Mouse (Mus musculus) layer of hippocampus, adult 2 months (tissue): Measurements from ENCODE around the gene Dcun1d2. TPM values are rescaled to one million over a fixed set of nuclear protein-coding genes. Genes with fewer than 3 reads are reported as not detected.

Experiments used
- DNase-seq, 2 experiments: peaks; one replicate each; pipeline ENCODE4 v3.0.0; 2022; ENCODE audit warnings: low spot score in 2 of 2
- H3K27ac ChIP-seq: fragments of 200-600 bp; 2 replicates; pipeline ENCODE4 v1.8.1; 2022
- H3K4me3 ChIP-seq: fragments of 200-600 bp; 2 replicates; pipeline ENCODE4 v1.8.1; 2022; ENCODE audit warnings: mild to moderate bottlenecking
- CTCF ChIP-seq: fragments of 200-600 bp; conservative IDR thresholded peaks from 2 replicates; pipeline ENCODE4 v1.8.1; 2022; ENCODE audit warnings: antibody characterized with exemption, mild to moderate bottlenecking, moderate library complexity
- total RNA-seq, 2 experiments: library from RNA; stranded (reverse); gene quantifications; 2 replicates each; pipeline ENCODE4 v1.2.3; 2021

Gene Dcun1d2
- total RNA-seq, 2 experiments from 2014 or later, result 36.4 to 40.1 TPM

DNA sequence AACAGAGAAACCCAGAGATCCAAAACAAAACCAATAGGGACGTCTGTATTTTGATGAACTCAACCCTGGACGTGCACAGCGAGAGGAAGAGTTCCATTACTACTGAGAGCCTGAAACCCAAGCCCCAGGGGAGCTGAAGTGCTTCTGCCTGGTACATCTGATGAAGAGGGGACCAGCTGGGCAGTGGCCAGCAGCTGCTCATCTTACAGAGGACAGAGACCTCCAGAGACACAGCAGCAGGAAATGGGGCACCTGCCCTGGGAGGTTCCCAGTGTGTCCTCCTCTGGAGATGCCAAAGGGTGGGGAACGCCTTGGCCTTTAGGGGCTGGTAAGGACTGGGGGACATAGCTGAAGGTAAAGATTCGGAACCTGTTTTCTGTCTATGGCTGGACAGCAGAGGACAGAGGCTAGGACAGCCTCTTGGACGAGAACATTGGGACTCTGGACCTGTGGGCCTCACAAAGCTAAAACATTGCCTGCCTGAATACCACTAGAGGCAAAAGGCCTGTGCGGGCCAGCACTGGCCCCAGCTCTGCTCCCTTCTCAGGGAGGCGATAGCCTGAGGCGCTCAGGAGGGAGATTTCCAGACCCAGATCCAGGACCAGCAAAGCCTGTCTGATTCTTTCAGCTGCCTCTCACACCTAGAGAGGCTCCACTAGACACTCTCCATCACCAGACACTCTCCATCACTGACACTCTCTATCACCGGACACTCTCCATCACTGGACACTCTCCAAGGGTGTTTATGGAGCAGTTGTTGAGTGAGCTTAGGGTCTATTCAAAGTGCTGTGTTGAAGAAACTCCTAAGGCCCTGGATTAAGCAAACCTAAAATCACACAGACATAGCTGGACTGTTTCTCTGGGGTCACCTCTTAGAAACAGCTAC is 44.7 kb downstream of the Dcun1d2 start:
- no peak for DNase-seq
- H3K27ac ChIP-seq, result no peak overlapping the region
- no peak for TF ChIP-seq CTCF
- H3K4me3 ChIP-seq, result no peak overlapping the region

DNA sequence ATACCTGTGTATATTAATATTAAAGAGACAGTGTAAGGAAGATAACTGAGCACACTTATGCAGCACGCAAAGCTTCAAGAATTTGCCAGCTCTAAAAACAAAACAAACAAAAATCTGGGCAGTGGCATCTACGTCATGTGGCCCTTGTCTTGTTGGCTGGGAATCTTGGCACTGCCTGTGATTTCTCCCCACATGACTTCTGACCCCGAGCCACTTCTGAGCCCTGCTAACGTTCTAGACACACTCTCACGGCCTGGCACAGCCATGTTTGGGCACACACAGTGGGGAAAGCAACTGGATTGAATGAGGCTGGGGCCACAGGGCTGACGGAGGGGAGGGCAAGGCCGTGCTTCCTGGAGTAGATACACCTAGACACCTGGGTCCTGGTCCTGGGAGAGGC is 47.2 kb downstream of the Dcun1d2 start:
- no peak overlapping the region for H3K4me3 ChIP-seq
- no peak for DNase-seq
- no peak overlapping the region for H3K27ac ChIP-seq
- TF ChIP-seq CTCF, result no peak

GRCm38 (mm10) chr8:13240055-13240454 is 47.9 kb downstream of the Dcun1d2 start:
- Histone ChIP-seq H3K4me3 (no peak overlapping the region), H3K27ac (no peak overlapping the region)
- DNase-seq, result no peak
- TF ChIP-seq CTCF, result no peak

GRCm38 (mm10) chr8:13234803-13235202 is 53.1 kb downstream of the Dcun1d2 start:
- Histone ChIP-seq H3K27ac (no peak overlapping the region), H3K4me3 (no peak overlapping the region)
- no peak for TF ChIP-seq CTCF
- DNase-seq, result no peak

DNA sequence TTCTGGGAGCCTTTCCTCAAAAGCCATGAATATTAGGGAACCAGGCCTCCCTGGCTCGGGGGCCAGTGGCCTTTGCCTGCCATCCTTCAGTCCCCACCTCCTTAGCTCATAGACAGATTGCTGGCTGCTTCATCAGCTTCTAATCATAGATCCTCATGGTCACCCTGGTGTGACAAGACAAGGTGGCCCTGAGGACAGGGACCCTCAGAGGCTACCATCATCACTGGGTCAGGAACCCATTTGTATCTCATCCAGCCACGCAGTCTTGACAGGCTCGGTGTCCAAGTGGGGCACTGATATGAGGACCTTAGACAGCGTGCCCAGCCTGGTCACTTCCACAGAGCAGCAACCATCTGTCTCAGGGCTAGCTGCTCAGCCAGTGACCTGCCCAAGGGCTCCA is 57.5 kb downstream of the Dcun1d2 start:
- no peak for TF ChIP-seq CTCF
- Histone ChIP-seq H3K27ac (no peak overlapping the region), H3K4me3 (no peak overlapping the region)
- no peak for DNase-seq

DNA sequence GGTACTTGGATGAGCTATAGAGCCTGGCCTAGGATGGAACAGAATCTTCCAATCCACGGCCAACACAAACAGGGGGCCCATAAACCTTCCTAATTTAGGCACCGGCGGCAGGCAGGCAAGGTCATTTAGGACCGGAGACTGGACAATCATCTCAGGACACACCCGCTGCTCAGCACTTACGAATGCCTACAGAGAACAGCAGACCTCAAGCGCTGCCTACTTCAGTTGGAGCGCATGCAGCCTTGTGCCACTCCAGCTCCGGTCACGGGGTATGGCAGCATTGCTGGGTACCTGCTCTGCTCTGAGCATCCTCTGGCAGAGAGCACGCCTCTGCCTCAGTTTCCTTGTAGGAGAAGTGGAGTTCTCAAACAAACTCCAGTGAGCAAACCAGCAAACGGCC is 58.1 kb downstream of the Dcun1d2 start:
- TF ChIP-seq CTCF, result no peak
- DNase-seq, result no peak
- Histone ChIP-seq H3K27ac (no peak overlapping the region), H3K4me3 (no peak overlapping the region)

DNA sequence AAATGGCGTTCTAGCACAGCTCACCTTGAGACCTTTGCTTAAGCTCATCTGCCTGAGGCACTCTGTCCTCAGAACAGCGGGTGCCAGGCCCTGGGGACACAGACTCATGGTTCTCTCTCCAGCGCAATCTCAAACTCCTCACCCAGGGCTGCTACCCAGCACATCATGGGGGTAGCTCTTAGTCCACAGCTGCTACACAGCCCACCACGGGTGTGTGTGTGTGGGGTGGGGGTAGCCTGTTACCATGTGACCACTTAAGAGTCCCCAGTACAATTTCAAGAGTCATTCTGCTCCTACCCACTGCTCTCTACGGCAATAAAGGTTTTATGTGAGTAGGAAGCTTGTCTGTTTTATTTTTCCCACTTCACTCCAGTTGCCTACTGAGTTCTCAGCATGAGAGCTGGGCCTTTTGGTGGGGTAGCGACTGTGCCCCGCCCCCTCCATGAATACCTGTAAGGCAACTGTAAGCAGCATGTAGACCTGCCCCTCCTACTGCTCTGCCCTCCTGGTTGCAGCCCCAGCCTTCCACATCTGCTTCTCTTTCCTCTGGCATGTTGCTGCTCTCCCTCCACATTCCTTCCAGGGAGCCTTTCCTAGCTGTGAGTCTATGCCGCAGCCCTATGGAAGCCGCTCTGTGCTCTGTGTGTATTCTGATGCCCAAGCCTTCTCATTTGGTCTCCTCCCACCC is 58.9 kb downstream of the Dcun1d2 start:
- no peak for TF ChIP-seq CTCF
- no peak overlapping the region for H3K27ac ChIP-seq
- no peak overlapping the region for H3K4me3 ChIP-seq
- no peak for DNase-seq

DNA sequence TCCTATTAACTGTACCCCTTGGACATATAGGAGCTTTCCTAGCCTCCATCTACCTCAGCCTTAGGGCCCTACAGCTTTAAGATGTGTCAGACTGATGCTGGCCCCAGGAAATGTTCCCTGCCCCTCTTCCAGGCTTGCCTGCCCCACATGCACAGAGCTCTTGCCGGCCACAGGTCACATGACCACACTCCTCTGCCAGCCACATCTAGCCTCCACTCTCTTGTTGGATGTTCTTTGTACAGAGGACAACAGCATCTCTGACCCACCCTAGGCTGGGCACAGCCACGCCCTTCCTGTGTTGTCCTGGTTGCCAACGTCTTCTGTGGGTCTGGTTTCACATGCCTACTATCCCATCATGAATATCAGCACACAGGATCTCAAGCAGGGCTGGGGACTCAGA is 60.7 kb downstream of the Dcun1d2 start:
- Histone ChIP-seq H3K4me3 (no peak overlapping the region; the same call in 1 of the 2 replicates), H3K27ac (peak overlapping the region; percentile 60; the same call in 1 of the 2 replicates)
- peak in 1 of 2 experiments; percentile 22 for DNase-seq
- no peak for TF ChIP-seq CTCF

- DNase-seq, result peak in 1 of 2 experiments; percentile 38
- Histone ChIP-seq H3K27ac (peak overlapping the region; percentile 60; the same call in 1 of the 2 replicates), H3K4me3 (no peak overlapping the region)
- no peak for TF ChIP-seq CTCF
These were observed 61.6 kb downstream of the Dcun1d2 start for GRCm38 (mm10) chr8:13226288-13226687.

DNA sequence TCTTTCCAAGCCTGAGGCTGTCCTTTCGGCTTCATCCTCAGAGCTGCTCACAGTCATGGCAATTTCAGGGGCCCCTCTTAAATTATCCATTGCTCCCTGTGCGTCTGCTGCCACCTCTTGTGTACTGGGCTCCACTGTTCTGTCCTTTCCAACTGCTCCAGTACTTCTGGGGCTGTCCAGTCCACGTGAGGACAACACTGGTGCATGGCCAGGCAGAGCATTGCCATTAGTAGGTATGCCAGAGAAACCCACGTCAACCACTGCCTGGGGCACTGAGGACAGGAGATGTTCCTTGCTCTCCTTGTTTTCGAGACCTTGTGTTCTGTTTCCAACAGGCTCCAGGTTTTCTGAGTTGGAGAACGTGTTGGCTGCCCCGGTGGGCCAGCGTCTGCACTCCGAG is 63.5 kb downstream of the Dcun1d2 start:
- no peak for DNase-seq
- H3K4me3 ChIP-seq, result no peak overlapping the region
- no peak for TF ChIP-seq CTCF
- H3K27ac ChIP-seq, result no peak overlapping the region

DNA sequence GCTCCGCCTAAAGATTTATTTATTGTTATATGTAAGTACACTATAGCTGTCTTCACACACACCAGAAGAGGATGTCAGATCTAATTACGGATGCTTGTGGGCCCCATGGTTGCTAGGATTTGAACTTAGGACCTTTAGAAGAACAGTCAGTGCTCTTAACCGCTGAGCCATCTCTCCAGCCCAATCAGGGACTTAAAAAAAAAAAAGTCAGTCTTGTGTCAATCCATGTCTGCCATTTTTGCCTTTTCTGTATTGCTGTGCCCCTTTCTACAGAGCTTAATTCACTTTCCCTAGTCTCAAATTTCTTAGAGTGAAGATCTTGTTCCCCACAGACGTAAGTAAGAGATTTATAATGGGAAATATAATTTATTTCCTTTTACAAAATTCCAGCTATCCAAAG is 69.5 kb downstream of the Dcun1d2 start:
- no peak for DNase-seq
- no peak overlapping the region for H3K4me3 ChIP-seq
- TF ChIP-seq CTCF, result no peak
- H3K27ac ChIP-seq, result no peak overlapping the region

- Histone ChIP-seq H3K27ac (no peak overlapping the region), H3K4me3 (no peak overlapping the region)
- TF ChIP-seq CTCF, result no peak
- no peak for DNase-seq
These were observed 69.9 kb downstream of the Dcun1d2 start for GRCm38 (mm10) chr8:13217986-13218385.

GRCm38 (mm10) chr8:13217093-13217492 is 70.8 kb downstream of the Dcun1d2 start:
- Histone ChIP-seq H3K4me3 (no peak overlapping the region), H3K27ac (no peak overlapping the region)
- no peak for TF ChIP-seq CTCF
- DNase-seq, result no peak
